Mouse (Mus musculus) T-cell, adult 66 days (primary cell): ENCODE data around the gene Ccdc155. TPM values are rescaled to one million over a fixed set of nuclear protein-coding genes. Genes with fewer than 3 reads are reported as not detected.

Experiments used
- total RNA-seq, 2 experiments: library from RNA; stranded (reverse); gene quantifications; 3 replicates in 1 of 2; 4 replicates in 1 of 2; pipeline ENCODE4 v1.2.4; 2023

Ccdc155 gene
- total RNA-seq, result not detected

DNA sequence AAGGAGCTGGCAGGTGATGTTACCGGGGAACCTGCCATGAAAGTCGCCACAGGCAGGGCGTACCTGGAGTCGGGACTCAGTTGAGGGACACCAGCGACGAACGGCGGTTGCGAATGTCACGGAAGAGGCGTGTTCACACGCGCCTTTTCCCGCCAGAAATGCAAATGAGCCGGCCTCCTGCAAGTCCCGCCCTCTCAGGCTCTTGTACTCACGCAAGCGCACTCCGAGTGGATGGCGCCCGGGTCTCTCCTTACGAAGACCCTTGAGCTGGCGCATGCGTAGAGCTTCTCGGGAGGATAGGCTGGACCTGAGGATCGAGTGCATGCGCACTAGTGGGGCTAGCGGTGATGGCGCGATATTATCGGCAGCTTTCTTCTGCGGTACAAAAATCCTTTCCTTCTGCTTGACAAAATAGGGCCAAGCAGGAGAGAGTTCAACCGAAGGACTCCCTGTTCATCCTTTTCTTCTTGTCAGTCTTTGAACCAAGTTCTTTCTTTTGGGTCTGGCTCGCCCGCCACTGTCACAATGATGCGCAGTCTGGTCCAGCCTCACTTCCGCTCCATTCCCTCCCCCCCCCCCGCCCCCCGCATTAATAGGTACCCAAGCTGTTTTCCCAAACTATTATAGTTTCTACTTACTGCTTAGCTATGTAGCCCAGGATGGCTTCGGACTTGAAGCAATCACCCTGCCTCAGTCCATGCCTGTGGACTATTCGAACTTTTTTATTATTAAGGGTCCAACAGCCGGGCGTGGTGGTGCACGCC lies at the start of gene Ccdc155:
Gene Ccdc155, minus strand, starts transcription at position 513 of the 764 bp plus-strand sequence.

DNA sequence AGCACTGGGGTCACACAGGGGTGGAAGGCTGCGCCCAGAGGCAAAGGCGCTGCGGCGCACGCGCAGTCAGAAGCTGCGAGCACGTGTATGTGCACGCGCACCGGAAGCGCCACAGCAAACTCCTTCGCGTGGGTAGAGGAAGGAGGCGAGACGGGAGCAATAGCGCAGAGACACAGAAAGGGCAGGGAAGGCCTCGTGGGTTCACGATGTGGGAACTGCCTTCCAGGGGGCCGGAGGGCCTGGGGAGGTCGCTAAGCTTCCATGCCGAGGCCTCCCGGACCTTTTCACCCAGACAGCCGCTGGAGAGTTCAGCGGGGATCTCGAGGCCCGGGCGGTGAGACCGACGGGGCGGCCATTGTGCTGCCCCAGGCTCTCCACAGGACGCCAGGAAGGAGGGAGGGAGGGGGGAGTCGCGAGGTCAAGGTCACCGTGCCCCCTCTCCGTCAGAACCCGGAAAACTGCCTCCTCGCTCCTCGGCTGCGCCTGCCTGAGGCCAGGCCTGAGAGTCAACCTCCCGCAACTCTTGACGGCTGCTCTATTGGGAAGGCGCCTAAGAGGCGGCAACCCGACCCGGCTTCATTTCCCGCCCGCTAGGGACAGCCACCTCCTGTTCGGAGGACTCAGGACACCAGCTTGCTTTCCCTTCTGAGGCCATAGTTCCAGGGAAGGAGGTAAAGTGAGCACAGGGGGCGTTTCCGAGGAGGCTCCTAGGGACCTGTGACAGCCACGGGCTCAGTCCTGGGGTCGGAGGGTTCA lies 36.1 kb upstream of the Ccdc155 start, which contains the start of gene Slc6a16:
Gene Slc6a16, plus strand, starts transcription at position 453 of the 756 bp plus-strand sequence.

DNA sequence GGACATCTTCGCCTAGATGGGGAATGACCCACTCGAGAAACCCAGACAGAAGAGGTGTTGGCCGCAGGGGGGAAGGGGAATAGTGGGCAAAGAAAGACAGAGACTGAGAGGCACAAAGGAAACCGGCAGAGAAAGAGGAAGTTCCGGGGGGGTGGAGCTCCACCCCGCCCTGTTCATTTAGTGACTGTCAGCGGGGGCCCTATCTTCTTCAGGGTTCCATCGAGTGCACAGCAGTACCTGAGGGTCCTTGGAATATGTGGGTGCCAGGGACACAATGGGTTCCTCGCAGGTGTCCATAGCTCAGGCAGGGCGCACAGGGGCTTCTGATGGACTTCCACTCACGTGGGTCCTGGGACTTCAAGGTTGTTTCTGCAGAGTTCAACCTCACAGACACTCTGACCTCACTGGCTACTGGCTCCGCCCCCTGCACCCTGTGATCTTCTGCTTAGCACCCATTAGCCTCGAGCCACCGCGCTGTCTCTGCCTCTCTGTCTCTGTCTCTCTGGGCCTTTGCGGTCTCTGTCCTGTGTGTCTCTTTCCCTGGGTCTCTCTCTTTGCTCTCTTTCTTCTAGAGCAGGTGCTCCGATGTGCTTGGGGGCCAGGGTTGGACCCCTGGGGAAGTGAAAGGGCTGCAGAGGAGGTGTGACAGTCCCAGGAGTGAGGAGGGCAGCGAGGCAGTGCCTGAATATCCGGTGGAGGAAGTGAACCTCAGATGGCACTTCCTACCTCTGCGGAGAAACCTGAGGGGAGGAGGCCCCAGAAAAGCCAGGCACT lies 34.2 kb upstream of the Ccdc155 start, which contains the start of gene Cd37:
Gene Cd37, minus strand, starts transcription at position 393 of the 774 bp plus-strand sequence.

DNA sequence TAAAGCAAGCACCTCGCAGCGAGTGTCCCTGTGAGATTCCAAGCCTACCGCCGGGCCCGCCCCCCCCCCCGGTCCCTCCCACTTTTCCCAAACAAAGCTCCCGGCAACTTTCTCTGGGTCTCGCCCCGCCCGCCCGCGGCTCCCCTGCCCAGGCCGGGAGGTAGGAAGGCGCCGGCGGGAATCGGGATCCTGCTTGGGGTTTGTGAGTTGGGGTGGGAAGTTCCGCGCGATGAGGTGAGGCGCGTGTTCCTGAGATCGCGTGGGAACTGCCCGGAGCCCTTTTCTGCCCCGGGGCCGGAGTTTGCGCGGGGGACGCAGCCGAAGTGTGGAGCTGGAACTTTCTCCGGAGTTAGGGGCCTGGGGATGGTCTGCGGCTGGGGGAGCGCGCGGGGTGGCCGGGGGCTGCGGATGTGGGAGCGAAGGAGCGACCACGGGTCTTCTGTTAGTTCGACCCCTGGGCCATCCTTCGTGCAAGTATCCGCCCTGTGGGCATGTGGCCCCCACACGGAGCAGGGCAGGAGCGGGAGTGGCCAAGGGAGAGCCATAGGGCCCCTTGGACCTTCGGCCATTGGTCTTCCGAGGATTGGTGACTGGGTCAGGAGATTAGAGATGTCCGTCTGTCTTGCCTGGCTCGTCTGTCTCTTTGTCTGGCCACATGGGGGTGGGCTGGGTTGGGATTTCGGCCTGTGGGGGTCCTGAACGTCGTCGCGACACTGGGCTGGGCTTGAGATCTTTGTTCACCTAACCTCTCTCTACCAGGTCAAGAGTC lies 11.2 kb upstream of the Ccdc155 start, which contains the start of gene Tead2:
Gene Tead2, plus strand, starts transcription at position 81 of the 769 bp plus-strand sequence.

DNA sequence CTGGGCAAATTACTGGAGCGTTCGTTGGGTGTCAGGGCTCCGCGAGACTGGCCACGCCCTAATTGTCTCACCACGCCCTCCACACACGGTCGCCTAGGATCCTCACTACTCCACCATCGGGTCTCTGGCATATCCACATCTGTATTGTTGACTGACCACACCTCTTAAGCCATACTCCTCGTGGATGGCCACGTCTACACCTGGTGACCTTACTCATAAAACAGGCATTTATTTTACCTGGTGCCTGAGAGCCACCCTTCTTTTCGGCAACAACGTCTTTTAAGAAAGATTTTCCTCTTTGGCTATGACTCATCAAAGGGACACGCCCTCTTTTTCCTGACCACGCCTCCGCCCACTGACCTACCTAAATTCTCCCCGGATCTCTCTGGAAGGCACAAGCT lies 7.2 kb upstream of the Ccdc155 start, which contains the start of gene Dkkl1:
Gene Dkkl1, minus strand, starts transcription at position 297 of the 401 bp plus-strand sequence.

DNA sequence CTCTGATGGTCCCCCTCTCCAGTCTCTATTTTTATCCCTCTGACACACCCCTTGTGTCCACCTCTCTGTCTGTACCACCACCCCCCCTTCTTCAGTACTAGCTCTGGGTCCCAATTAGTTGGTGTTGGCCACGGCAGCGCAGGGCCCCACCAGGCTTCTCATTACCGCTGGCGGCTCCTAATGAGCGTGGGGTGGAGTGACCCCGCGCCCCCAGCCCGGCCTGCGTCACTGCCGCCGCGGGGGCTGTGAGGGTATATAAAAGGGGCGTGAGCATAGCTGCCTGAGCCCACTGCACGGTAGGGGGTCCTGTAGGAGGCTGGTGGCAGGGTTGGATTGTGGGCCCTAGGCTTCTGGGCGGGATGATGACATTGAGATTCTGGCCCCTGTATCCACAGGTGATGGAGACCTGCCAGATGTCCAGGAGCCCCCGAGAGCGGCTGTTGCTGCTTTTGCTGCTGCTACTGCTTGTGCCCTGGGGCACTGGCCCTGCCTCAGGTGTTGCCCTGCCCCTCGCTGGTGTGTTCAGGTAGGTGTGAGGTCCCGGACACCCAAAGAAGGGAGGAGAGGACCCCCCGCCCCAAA lies 23.7 kb downstream of the Ccdc155 start, which contains the start of gene Pth2:
Gene Pth2, plus strand, starts transcription at position 100 of the 582 bp plus-strand sequence.

DNA sequence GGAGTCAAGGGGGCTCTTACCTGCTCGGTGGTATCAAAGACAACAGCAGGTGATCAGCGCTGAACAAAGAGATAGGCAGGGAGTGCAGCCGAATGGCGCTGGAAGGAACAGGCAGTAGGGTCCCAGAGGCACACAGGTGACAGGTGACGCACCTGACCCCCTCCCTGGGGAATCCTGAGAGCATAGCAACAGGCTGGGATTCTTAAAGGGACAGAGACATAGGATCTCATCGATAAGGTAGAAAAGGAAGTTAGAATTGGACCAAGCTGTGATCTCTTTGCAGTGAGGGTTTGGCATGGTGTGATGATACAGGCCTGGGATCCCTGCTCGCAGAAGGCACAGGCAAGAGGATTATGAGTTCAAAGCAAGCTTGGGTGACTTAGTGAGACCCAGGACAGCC lies 25.2 kb downstream of the Ccdc155 start, which contains the start of gene Gfy:
Gene Gfy, minus strand, starts transcription at position 101 of the 400 bp plus-strand sequence.

DNA sequence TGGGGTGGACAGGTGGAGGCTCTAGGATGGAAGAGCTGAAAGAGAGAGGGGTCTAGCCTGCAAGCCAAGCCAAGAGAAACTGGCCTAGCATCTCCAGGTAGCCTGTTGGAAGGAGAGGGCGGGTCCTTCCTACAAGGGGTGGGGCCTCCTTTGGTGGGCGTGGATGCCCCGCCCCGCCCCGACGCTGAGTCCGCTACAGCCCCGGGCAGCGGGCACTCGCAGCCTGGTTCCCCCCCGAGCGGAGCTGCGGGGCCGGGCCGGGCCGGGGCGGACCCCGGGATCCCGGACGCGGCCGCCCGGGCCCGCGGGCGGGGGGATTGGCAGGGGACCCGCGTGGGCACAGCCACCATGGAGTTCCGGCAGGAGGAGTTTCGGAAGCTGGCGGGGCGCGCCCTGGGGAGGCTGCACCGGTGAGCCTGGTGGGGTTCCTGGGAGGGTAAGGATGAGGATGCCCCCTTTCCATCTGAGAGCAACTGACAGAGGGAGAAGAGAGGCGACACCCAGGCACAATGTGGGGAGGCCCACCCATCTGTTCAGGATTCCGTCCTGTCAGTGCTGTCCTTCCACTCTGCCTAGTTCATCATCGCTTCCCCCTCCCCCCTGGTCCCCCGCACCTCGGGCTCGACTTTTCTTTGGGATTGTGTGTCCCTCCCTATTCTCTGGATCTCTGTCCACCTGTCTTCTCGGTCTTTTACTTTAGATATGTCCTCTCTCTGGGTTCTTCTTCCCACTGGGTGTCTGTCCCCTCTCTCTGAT lies 40.8 kb downstream of the Ccdc155 start, which contains the start of gene Slc17a7:
Gene Slc17a7, plus strand, starts transcription at position 215 of the 756 bp plus-strand sequence.

DNA sequence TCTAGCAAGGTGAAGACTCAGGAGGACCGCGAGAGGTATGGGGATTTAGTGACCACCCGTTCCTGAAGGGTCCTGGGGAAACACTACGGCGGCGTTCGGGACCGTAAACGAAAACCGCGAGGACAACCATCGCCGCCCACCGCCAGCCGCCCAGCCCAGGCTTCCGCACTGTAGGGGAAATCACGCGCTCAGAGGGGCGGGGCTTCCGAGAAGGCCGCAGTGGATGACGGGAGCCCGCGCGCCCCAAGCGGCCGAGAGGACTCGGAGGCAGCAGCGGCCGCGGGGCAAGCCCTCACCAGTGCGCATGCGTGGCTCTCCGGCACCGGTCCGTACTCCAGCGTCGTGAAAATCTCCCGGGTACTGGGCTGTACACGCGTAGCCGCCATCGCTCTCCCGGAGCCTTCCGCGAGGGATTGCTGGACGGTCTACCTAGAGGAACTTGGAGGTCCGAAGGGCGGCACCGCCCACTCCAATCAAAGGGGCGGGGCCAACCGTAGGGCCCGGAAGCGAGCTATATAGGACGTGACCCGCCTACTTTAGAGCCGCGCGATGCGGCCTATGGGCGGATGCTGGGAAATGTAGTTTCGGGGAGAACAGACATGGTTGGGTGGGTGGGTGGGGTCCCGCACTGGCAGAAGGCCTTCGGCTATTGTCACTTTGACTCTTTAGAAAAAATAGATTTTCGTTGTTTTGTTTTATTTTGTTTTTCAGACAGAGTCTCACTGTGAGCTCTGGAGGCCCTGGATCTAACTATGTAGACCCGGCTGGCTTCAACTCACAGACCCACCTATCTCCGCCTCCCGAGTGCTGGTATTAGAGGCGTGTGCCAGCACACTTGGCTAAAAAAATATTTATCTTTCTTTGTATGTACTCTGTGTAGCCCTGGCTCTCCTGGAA lies 50.3 kb downstream of the Ccdc155 start, which contains the start of the genes Pih1d1 and Aldh16a1:
Gene Pih1d1, plus strand, starts transcription at position 208 of the 897 bp plus-strand sequence.
Gene Aldh16a1, minus strand, starts transcription at position 489 of the 897 bp plus-strand sequence.

DNA sequence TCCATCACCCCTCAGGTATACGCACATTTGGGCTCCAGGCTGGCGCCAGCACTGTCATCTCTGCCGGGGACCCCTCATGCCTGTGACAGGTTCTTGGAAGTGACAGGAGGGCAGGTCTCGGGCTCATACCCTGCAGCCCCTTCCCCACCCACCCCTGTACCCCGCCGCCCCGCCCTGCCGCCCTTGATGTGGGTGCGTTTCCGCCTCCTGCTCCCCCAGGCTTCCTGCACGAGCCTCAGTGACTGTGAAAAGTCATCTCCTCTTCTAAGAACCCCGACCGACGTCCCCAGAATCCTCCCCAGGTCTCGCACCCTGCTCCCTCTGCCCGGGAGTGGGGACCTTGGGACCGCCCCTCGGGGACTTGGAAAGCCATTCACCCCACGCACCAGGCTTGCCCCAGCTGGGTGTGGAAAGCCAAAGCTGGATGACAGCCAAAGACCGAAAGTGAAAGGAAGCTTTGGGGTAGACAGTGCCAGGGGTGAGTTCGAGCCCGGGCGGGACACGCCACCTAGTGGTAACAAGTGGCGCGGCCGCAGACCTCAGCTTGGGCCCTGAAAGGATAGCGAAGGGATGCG lies 68.6 kb downstream of the Ccdc155 start, which contains the start of the genes Gm45713 and Flt3l:
Gene Gm45713, minus strand, starts transcription at position 239 of the 575 bp plus-strand sequence.
Gene Flt3l, minus strand, starts transcription at position 440 of the 575 bp plus-strand sequence.

Other genes starting within 250 kb of the Ccdc155 start
- gene Cpt1c, start 230.0 kb downstream of the Ccdc155 start, total RNA-seq, result under 1 TPM; 0.61 to 0.80 TPM
- gene Prmt1, start 218.3 kb downstream of the Ccdc155 start, total RNA-seq, result 100 to 1,000 TPM; 143 to 165 TPM
- 100 to 1,000 TPM; 138 to 172 TPM for gene Irf3, start 207.2 kb downstream of the Ccdc155 start, total RNA-seq
- gene Bcl2l12, start 206.2 kb downstream of the Ccdc155 start, total RNA-seq, result 10 to 100 TPM; 18.5 to 30.8 TPM
- 10 to 100 TPM; 81.3 to 91.5 TPM for gene Scaf1, start 188.5 kb downstream of the Ccdc155 start, total RNA-seq
- 10 to 100 TPM; 10.5 to 10.9 TPM for gene Rras, start 186.9 kb downstream of the Ccdc155 start, total RNA-seq
- 10 to 100 TPM; 76.8 to 78.7 TPM for gene Prr12, start 152.0 kb downstream of the Ccdc155 start, total RNA-seq
- gene Nosip, start 142.5 kb downstream of the Ccdc155 start, total RNA-seq, result 10 to 100 TPM; 65.9 to 68.4 TPM
- gene Prrg2, start 142.2 kb downstream of the Ccdc155 start, total RNA-seq, result 1 to 10 TPM; 1.4 to 1.5 TPM
- 10 to 100 TPM; 16.3 to 23.6 TPM for gene Rcn3, start 112.7 kb downstream of the Ccdc155 start, total RNA-seq
- 10 to 100 TPM; 28.0 to 35.1 TPM for gene Fcgrt, start 101.0 kb downstream of the Ccdc155 start, total RNA-seq
- 1,000 to 10,000 TPM; 3,284 to 3,343 TPM for gene Rps11, start 80.5 kb downstream of the Ccdc155 start, total RNA-seq
- gene Rpl13a, start 76.1 kb downstream of the Ccdc155 start, total RNA-seq, result 1,000 to 10,000 TPM; 5,708 to 6,154 TPM
- gene Gm45713, start 68.7 kb downstream of the Ccdc155 start, total RNA-seq, result not detected
- 100 to 1,000 TPM; 236 to 250 TPM for gene Flt3l, start 68.5 kb downstream of the Ccdc155 start, total RNA-seq
- gene Pih1d1, start 50.6 kb downstream of the Ccdc155 start, total RNA-seq, result 10 to 100 TPM; 30.3 to 44.8 TPM
- 10 to 100 TPM; 55.0 to 58.1 TPM for gene Aldh16a1, start 50.3 kb downstream of the Ccdc155 start, total RNA-seq
- gene Slc17a7, start 40.9 kb downstream of the Ccdc155 start, total RNA-seq, result under 1 TPM in 1 of 2 experiments, not detected in 1; 0.30 TPM
- gene Gfy, start 25.3 kb downstream of the Ccdc155 start, total RNA-seq, result not detected
- not detected for gene Pth2, start 23.9 kb downstream of the Ccdc155 start, total RNA-seq
- 1 to 10 TPM in 1 of 2 experiments, under 1 TPM in 1; 0.83 to 1.0 TPM for gene Dkkl1, start 7.3 kb upstream of the Ccdc155 start, total RNA-seq
- not detected for gene Tead2, start 10.9 kb upstream of the Ccdc155 start, total RNA-seq
- 100 to 1,000 TPM; 270 to 288 TPM for gene Cd37, start 34.2 kb upstream of the Ccdc155 start, total RNA-seq
- not detected for gene Slc6a16, start 36.2 kb upstream of the Ccdc155 start, total RNA-seq
- gene Slc6a21, start 72.6 kb upstream of the Ccdc155 start, total RNA-seq, result not detected
- 10 to 100 TPM; 11.4 to 15.3 TPM for gene Trpm4, start 128.9 kb upstream of the Ccdc155 start, total RNA-seq
- gene Hrc, start 130.4 kb upstream of the Ccdc155 start, total RNA-seq, result not detected
- under 1 TPM; 0.15 to 0.50 TPM for gene Ppfia3, start 162.1 kb upstream of the Ccdc155 start, total RNA-seq
- 1 to 10 TPM; 3.0 to 3.6 TPM for gene Lin7b, start 165.7 kb upstream of the Ccdc155 start, total RNA-seq
- 100 to 1,000 TPM; 682 to 709 TPM for gene Snrnp70, start 190.8 kb upstream of the Ccdc155 start, total RNA-seq
- gene Kcna7, start 200.8 kb upstream of the Ccdc155 start, total RNA-seq, result not detected
- gene Ntf5, start 208.8 kb upstream of the Ccdc155 start, total RNA-seq, result not detected
- not detected for gene Lhb, start 215.9 kb upstream of the Ccdc155 start, total RNA-seq
- gene Gys1, start 230.0 kb upstream of the Ccdc155 start, total RNA-seq, result 1 to 10 TPM; 6.5 to 6.8 TPM
- 10 to 100 TPM; 48.6 to 51.6 TPM for gene Ruvbl2, start 233.2 kb upstream of the Ccdc155 start, total RNA-seq